Mouse (Mus musculus) ES-E14 (cell line): ENCODE data around the gene Rhox3f.
"Not testable (repeated sequence)": the region's sequence is repeated elsewhere in the genome, so short reads cannot be mapped to it uniquely, and the experiment has no call there.

Experiments used
- CHD2 ChIP-seq: IDR thresholded peaks from 2 replicates; pipeline ENCODE4 v1.6.1; 2014; ENCODE audit warnings: mild to moderate bottlenecking, low read depth, low read length, inconsistent platforms
- HCFC1 ChIP-seq: IDR thresholded peaks from 2 replicates; pipeline ENCODE4 v1.6.1; 2012; ENCODE audit warnings: low read length, inconsistent platforms, borderline replicate concordance; ENCODE audit not compliant: insufficient read depth
- MAFK ChIP-seq: IDR thresholded peaks from 2 replicates; pipeline ENCODE4 v1.6.1; 2014; ENCODE audit warnings: mild to moderate bottlenecking, low read depth, low read length, inconsistent platforms; ENCODE audit not compliant: insufficient read depth
- ZC3H11A ChIP-seq: IDR thresholded peaks from 2 replicates; pipeline ENCODE4 v1.6.1; 2012; ENCODE audit warnings: low read depth, mild to moderate bottlenecking, inconsistent platforms, low read length, borderline replicate concordance
- ZNF384 ChIP-seq: IDR thresholded peaks from 2 replicates; pipeline ENCODE4 v1.6.1; 2012; ENCODE audit warnings: low read depth, low read length, inconsistent platforms

- not testable (repeated sequence) for TF ChIP-seq ZNF384, CHD2, MAFK, HCFC1, ZC3H11A
Observed at GRCm38 (mm10) chrX:37571105-37571504, 9.7 kb upstream of the Rhox3f start, which contains the start of gene Rhox2f.
